Mouse (Mus musculus) erythroblast, embryonic 14.5 days (primary cell): ENCODE data around the gene Olfr16. TPM values are rescaled to one million over a fixed set of nuclear protein-coding genes. Genes with fewer than 3 reads are reported as not detected.

Experiments used
- H3K27me3 ChIP-seq: 2 replicates; pipeline ENCODE4 v1.6.1; 2012; ENCODE audit warnings: inconsistent platforms; ENCODE audit not compliant: control insufficient read depth
- H3K36me3 ChIP-seq: 2 replicates; pipeline ENCODE4 v1.6.1; 2012; ENCODE audit warnings: mild to moderate bottlenecking, inconsistent platforms; ENCODE audit not compliant: control insufficient read depth
- H3K4me1 ChIP-seq: 2 replicates; pipeline ENCODE4 v1.6.1; 2012; ENCODE audit warnings: inconsistent platforms; ENCODE audit not compliant: control insufficient read depth
- H3K4me3 ChIP-seq: replicated peaks from 2 replicates; pipeline ENCODE3; 2012; ENCODE audit warnings: moderate library complexity, mild to moderate bottlenecking, inconsistent platforms
- H3K9me3 ChIP-seq: 2 replicates; pipeline ENCODE4 v1.6.1; 2012; ENCODE audit warnings: low read length, inconsistent platforms, mixed read lengths; ENCODE audit not compliant: control insufficient read depth
- GATA1 ChIP-seq: IDR thresholded peaks from 2 replicates; pipeline ENCODE4 v1.6.1; 2012; ENCODE audit warnings: low read length, inconsistent platforms, mixed read lengths
- TAL1 ChIP-seq: IDR thresholded peaks from 3 replicates; pipeline ENCODE4 v1.6.1; 2012; ENCODE audit warnings: low read length, inconsistent platforms, mixed read lengths
- polyA plus RNA-seq: library from polyadenylated mRNA; stranded (reverse); fragments of >175 nt; gene quantifications from 2 replicates; pipeline ENCODE4 v1.2.3, GENCODE M21; 2012

Olfr16 gene
- polyA plus RNA-seq, 1 experiment: not detected

DNA sequence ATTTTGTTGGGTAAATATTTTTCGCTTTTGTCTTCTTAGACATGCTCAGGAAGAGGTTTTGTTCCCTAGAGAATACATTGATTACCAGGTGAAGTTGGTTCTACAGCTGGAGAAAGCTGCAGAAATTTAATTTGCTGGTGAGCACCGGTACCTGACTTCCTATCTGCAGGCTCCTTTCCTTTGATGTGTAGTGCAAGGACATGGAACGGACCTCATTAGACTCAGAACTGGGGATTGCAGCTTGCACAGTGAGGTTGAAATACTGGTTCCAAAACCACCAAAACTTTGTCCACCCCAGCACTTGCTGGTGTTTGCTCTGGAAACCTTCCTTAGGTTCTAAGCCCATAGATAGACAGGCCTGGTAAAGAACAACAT lies 40.4 kb downstream of the Olfr16 start:
- Histone ChIP-seq H3K27me3 (no peaks in the 10 kb centered on the region), H3K4me1 (no peaks in the 10 kb centered on the region), H3K4me3 (peak overlapping the region; percentile 31), H3K9me3 (peaks cover 2% of the 10 kb centered on the region; the same call in 1 of the 2 replicates), H3K36me3 (no peaks in the 10 kb centered on the region)
- no peak for TF ChIP-seq TAL1
- TF ChIP-seq GATA1: no peak

Other genes starting within 250 kb of the Olfr16 start
- not detected in 2 replicates for gene Apcs, start 55.4 kb upstream of the Olfr16 start, polyA plus RNA-seq
- not detected in 2 replicates for gene Olfr1408, start 187.0 kb downstream of the Olfr16 start, polyA plus RNA-seq
- not detected in 2 replicates for gene Olfr1406, start 240.2 kb downstream of the Olfr16 start, polyA plus RNA-seq
- not detected in 2 replicates for gene Olfr218, start 247.4 kb downstream of the Olfr16 start, polyA plus RNA-seq